Mouse (Mus musculus): ENCODE data around the gene Lin7a.

DNA sequence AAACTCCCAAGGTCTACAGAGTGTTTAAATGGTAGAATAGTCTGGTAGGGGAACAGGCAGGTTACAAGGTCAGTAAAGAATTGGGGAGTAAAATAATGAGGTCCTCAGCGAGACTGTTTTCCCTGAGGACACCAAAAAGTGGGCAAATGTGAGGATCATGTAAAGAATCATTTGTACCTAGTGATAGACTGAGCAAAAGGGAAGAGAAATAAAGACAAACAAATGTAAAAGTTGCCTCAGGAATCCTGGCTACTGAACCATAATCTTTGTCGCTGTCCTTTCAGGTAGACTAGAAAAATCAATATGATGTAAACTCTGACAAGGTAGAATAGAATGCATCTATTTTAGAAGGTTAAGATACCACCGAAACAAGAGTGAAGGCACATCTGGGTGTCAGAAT is 36.0 kb upstream of the Lin7a start:
- TF ChIP-seq GATA1 (IDR thresholded peaks at IDR 0.05; ENCODE audit: low read length) = no peak
- TF ChIP-seq TAL1 (IDR thresholded peaks at IDR 0.05; ENCODE audit: low read length) = no peak

Data from erythroblast, embryonic 14.5 days (primary cell).